Mouse (Mus musculus) T-helper 2 cell (primary cell): ENCODE results near the gene AW011738.

ENCODE experiments used
- in situ Hi-C: fragments of 300-600 bp; cut with MboI, MseI; formaldehyde crosslinking; loops from one replicate; pipeline ENCODE4 v1.15.1; 2025; ENCODE audit warnings: high pct_unique_total_duplicates

The AW011738 gene

GRCm38 (mm10) chr4:156203001-156203412 is at the start of gene AW011738:
TSS of gene AW011738 (plus strand) at chr4:156203304.
- in situ Hi-C loops: no loop called here

GRCm38 (mm10) chr4:156154771-156155170 is 48.3 kb upstream of the AW011738 start:
- in situ Hi-C loops: no loop called here

GRCm38 (mm10) chr4:156166477-156166876 is 36.6 kb upstream of the AW011738 start:
- in situ Hi-C loops: loop anchor here (10.0 kb wide), 1 partner anchor 58 kb away; no protein-coding TSS in a partner anchor

- in situ Hi-C loops: loop anchor here (10.0 kb wide), 1 partner anchor 56 kb away; no protein-coding TSS in a partner anchor
These were observed 34.5 kb upstream of the AW011738 start for GRCm38 (mm10) chr4:156168611-156169010.

- in situ Hi-C loops: loop anchor here (10.0 kb wide), 1 partner anchor 56 kb away; no protein-coding TSS in a partner anchor
These were observed 34.0 kb upstream of the AW011738 start for GRCm38 (mm10) chr4:156169129-156169528.

- in situ Hi-C loops: no loop called here
These were observed 31.3 kb upstream of the AW011738 start for GRCm38 (mm10) chr4:156171828-156172227.

GRCm38 (mm10) chr4:156177630-156178029 is 25.5 kb upstream of the AW011738 start:
- in situ Hi-C loops: no loop called here

- in situ Hi-C loops: no loop called here
These were observed 19.4 kb upstream of the AW011738 start for GRCm38 (mm10) chr4:156183747-156184146.

GRCm38 (mm10) chr4:156184291-156184954 is 18.7 kb upstream of the AW011738 start:
- in situ Hi-C loops: no loop called here

GRCm38 (mm10) chr4:156185456-156185949 is 17.6 kb upstream of the AW011738 start:
- in situ Hi-C loops: no loop called here

GRCm38 (mm10) chr4:156185950-156186850 is 16.9 kb upstream of the AW011738 start:
- in situ Hi-C loops: no loop called here

GRCm38 (mm10) chr4:156188162-156188810 is 14.8 kb upstream of the AW011738 start:
- in situ Hi-C loops: no loop called here

GRCm38 (mm10) chr4:156188811-156189323 is 14.2 kb upstream of the AW011738 start:
- in situ Hi-C loops: no loop called here

- in situ Hi-C loops: no loop called here
These were observed 10.5 kb upstream of the AW011738 start for GRCm38 (mm10) chr4:156192421-156193199.

GRCm38 (mm10) chr4:156193200-156193590 is 9.9 kb upstream of the AW011738 start:
- in situ Hi-C loops: no loop called here

GRCm38 (mm10) chr4:156193906-156194305 is 9.2 kb upstream of the AW011738 start:
- in situ Hi-C loops: no loop called here

GRCm38 (mm10) chr4:156194346-156194745 is 8.8 kb upstream of the AW011738 start:
- in situ Hi-C loops: no loop called here

- in situ Hi-C loops: no loop called here
These were observed 6.9 kb upstream of the AW011738 start for GRCm38 (mm10) chr4:156195927-156196870.

GRCm38 (mm10) chr4:156197131-156197828 is 5.8 kb upstream of the AW011738 start, which contains the start of gene Agrn:
TSS of gene Agrn (minus strand) at chr4:156197488.
- in situ Hi-C loops: no loop called here
